Mouse (Mus musculus) heart, adult 11 months (tissue): ENCODE results near the gene Amdhd2.
"Not testable (repeated sequence)": the region's sequence is repeated elsewhere in the genome, so short reads cannot be mapped to it uniquely, and the experiment has no call there.

Experiments
- DNase-seq: peaks from one replicate; pipeline ENCODE4 v3.0.0; 2022

The Amdhd2 gene

DNA sequence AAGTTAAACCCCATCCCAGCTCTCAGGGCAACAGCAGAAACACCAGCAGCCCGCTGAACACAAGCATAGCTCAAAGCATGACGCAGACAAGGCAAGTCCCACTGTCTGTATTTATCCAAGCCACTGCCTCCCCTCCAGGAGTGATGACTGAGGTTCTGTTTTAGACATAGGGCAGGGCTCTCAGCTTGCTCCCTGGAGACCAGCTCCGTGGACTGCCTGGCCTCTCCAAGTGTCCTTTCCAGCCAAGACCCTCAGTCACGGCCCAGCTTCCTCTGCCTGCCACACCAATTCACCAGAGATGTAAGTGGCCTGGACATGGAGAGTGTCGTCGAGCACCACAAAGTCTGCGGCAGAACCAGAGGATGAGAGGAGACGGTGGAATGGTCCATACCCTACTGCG, 7.8 kb downstream of the Amdhd2 start:
- peak; percentile 88 for DNase-seq

DNA sequence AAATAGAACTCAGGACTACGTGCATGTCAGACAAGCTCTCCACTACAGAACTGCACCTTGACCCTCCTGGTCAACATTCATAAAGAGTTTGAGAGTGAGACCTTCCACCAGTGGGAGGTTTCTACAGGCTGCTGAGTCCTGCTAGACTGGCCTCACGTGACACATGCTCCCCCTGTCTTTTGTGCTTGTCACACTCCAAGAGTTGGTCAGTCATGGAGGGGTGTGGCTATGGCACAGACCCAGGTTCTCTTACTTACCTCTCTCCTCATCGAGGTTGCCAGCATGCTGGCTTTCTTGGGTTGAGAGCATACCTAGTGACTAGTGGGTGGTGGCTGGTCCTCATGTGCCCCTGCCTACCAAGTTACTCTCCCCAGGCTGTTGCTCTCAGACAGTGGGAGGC, 9.1 kb downstream of the Amdhd2 start:
- DNase-seq, result no peak

- peak; percentile 97 for DNase-seq
These were observed 11.5 kb downstream of the Amdhd2 start for GRCm38 (mm10) chr17:24151890-24152563.

GRCm38 (mm10) chr17:24151382-24151781, 12.2 kb downstream of the Amdhd2 start:
- DNase-seq, result no peak

DNA sequence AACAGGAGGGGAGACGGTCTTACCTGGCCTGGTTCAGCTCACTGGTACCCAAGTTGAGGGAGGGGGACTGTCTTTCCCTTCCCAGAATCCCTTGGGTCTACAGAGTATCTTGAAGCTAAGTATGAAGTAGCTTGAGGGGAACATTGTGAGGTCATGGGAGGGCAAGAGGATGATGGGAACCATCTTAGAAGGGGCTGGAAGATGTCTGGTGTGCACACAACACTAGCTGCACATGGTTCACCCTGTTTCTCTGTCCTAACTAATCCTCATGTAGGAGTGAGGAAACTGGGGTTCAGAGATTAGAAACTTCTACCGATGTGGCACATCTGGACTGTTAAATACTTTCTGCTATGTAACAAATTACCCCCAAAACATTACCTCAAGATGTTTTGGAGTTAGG, 12.7 kb downstream of the Amdhd2 start, which contains the start of gene Pdpk1:
TSS of gene Pdpk1 (minus strand) at position 101 of the 400 bp plus-strand sequence.
- DNase-seq, result no peak

- DNase-seq, result no peak
These were observed 14.1 kb downstream of the Amdhd2 start for GRCm38 (mm10) chr17:24149421-24149820.

- DNase-seq, result peak; percentile 91
These were observed 20.7 kb downstream of the Amdhd2 start for GRCm38 (mm10) chr17:24142897-24143296.

- peak; percentile 100 for DNase-seq
These were observed 22.1 kb downstream of the Amdhd2 start for GRCm38 (mm10) chr17:24141425-24141920.

- DNase-seq, result no peak
These were observed 22.6 kb downstream of the Amdhd2 start for GRCm38 (mm10) chr17:24140845-24141424.

DNA sequence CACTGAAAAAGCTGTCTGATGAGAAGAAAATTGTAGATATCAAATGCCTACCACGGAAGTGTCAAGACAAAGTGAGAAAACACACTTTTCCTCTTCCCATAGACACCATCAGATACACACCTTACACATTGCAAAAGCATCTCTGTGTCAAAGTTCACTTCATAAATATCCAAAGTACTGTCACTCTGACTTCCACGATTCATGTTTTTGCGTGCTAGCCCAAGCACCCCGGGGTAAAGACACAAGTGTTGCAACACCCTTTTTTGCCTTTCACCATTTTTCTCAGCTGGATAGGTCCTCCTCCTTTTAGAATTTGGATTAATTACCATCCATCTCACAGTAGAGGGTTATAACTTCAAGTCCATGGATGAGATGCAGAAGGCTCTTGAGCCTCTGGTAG, 23.6 kb downstream of the Amdhd2 start:
- no peak for DNase-seq

DNA sequence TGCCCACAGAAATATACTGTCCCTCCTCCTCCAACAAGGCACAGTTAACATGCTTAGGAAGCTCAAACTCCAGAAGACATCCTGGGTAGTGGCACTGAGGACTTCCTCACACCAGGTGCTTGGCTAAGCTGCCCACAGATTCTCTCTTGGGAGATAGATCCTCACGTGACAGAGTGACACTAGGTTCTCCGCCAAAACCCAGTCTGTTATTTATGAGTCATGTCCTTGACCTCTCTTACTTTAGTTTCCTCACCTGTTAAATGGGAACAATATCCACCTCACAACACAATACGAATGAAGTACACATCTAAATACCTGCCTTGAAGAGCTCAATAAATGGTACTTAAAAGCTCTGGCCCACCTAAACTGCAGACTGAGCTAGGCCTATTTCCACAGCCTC, 24.3 kb downstream of the Amdhd2 start:
- DNase-seq, result no peak

DNA sequence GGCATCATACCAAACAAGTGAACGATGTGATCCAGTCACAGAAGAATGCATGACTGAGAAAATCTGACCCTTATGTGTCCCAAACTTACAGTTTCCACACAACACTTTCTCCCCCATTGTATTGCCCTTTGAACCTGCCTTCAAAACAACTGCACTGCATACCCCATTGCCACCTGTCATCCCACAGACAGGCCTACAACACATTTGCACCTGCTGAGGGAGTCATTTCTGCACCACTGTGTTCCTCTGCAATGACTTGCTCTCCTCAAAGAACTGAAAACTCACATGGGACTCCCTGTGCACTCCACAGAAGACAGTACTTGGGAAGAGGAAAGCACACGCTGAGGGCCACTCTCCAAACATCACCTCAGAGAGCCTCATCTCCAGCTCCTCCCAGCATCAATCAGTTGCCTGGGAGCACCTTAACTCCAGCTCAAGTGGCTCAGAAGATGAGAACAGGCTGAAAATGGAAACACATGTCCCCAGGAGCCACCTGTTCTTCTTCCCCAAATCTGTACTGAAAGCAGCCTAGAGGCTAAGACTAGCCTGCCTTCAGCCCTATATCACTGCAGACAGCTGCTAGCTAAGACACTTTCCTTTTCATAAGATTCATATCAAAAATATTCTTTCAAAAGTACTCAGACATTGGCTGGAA, 26.2 kb downstream of the Amdhd2 start:
- no peak for DNase-seq

- DNase-seq, result no peak
These were observed 29.5 kb downstream of the Amdhd2 start for GRCm38 (mm10) chr17:24134062-24134461.

DNA sequence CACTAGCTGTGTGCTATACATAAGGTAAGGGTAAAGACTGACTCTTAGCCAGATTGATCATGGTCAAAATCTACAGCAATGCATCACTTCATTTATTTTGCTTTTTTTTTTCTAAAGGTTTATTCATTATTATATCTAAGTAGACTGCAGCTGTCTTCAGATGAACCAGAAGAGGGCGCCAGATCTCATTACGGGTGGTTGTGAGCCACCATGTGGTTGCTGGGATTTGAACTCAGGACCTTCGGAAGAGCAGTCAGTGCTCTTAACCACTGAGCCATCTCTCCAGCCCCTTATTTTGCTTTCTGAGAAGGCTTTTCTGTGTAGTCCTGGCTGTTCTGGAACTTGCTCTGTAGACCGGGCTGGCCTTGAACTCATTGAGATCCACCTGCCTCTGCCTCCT, 30.6 kb downstream of the Amdhd2 start:
- not testable (repeated sequence) for DNase-seq

- DNase-seq, result no peak
These were observed 32.0 kb downstream of the Amdhd2 start for GRCm38 (mm10) chr17:24131570-24131969.

DNA sequence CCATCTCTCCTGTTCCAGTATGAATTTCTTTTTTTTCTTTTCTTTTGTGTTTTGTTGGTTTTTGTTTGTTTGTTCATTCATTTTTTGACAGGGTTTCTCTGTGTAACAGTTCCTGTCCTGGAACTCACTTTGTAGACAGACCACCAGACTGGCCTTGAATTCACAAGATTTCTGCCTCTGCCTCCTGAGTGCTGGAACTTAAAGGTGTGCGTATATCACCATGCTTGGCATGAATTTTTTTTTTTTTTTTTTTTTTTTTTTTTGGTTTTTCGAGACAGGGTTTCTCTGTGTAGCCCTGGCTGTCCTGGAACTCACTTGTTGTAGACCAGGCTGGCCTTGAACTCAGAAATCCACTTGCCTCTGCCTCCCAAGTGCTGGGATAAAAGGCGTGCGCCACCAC, 34.3 kb downstream of the Amdhd2 start:
- not testable (repeated sequence) for DNase-seq

- DNase-seq, result no peak
These were observed 36.0 kb downstream of the Amdhd2 start for GRCm38 (mm10) chr17:24127592-24127991.

DNA sequence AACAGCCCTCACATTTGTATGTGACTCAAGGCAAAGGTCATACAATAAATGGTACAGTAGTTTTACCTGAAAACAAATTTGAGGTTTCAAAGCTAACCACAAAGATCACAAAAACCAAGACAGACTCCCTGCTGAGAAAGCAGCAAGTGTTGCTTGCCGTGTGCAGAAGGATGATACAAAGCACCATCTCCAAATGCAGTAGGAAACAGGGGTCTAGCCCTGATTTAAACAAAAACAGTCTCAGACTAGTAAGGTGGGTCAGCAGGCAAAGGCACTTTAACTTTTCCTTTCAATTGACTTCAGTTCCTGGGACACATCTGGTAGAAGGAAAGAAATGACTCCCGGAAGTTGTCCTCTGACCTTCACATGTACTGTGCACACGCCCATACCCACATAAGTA, 36.8 kb downstream of the Amdhd2 start:
- DNase-seq, result no peak

DNA sequence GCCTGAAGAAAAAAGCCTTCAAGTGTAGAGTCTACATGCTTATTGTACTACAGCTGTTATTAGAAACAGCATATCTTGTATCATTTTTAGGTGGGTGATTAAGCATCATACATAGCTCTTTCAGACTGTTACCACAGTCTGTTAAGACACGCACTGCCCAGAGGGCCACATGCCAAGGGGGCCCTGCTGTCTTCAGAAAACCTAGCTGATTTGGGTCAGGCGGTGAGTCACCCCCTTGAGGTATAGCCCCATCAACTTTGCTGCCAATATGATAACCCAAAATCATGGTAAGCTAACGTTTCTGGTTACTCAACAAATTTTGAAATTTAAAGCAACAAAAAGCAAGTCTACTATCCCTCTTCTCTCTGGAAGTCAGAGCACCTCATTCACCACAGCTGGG, 44.1 kb downstream of the Amdhd2 start:
- DNase-seq, result no peak

DNA sequence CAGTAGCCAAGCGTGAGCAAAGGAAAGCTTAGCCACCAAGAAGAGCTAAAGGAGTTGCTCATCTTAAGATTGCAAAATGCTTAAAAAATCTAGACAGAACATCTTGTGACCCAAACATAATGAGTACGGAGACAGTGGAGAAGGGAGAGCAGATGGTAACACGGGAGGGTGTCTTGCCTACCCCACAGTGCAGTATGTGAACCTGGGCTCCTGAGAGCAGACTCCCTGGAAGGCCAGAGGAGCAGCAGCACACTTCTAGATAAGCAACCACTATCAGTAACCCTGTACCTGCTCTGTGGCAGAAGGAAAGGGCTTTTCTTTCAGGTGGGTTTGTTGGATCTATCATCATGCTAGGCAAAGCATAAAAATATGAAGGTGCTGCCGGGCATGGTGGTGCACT, 50.5 kb downstream of the Amdhd2 start:
- DNase-seq, result no peak

- no peak for DNase-seq
These were observed 52.3 kb downstream of the Amdhd2 start for GRCm38 (mm10) chr17:24111256-24111655.

- DNase-seq, result no peak
These were observed 54.7 kb downstream of the Amdhd2 start for GRCm38 (mm10) chr17:24108896-24109295.
